Mouse (Mus musculus): Measurements from ENCODE around the gene Adgrg3. TPM values are rescaled to one million over a fixed set of nuclear protein-coding genes. Genes with fewer than 3 reads are reported as not detected.

Adgrg3 gene
- total and polyA plus RNA-seq, 3 experiments: 0.08 TPM; not detected in 2

DNA sequence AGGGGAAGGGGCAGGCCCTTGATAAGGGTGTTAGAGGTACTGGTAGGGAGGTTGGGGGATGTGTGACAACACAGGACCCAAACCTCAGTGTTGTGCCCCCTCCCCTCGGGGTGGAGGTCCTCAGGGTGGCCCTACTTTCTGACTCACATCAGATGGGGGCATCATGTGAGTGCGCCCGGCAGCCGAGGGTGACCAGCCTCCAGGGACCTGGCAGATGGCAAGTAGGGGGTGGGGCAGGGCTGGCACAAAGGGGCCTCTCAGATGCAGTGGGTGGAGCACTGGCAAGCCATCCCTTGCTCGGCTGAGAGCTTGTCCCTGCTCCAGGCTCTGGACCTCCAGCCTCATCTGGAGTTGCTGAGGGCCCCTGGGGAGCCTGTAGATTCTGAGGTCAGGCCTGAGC is 30.8 kb upstream of the Adgrg3 start:
- Histone ChIP-seq H3K36me3 (ENCODE audit: control insufficient read depth in 1 of 2, insufficient read depth in 2 of 2, low read length in 2 of 2) (peaks cover 0 to 2% of the 10 kb centered on the region in 2 experiments; a peak in 2 of 4 replicates), H3K27me3 (ENCODE audit: control insufficient read depth in 1 of 2, insufficient read depth in 2 of 2, low read length in 2 of 2) (no peaks in the 10 kb centered on the region), H3K9me3 (replicated peaks; ENCODE audit: insufficient read depth, low read length) (no peaks in the 10 kb centered on the region), H3K27ac (ENCODE audit: control insufficient read depth, low read depth, low read length) (no peak overlapping the region), H3K4me3 (ENCODE audit: control insufficient read depth in 1 of 2, insufficient read depth in 1 of 2, low read depth in 2 of 2, low read length in 2 of 2) (no peak overlapping the region), H3K9ac (ENCODE audit: control insufficient read depth, low read depth, low read length, poor library complexity, severe bottlenecking) (no peak overlapping the region), H3K4me1 (ENCODE audit: control insufficient read depth in 1 of 2, insufficient read depth in 2 of 2, low read length in 2 of 2) (peaks cover 0 to 12% of the 10 kb centered on the region in 2 experiments; a peak in 3 of 4 replicates), H3K79me2 (ENCODE audit: control insufficient read depth, insufficient read depth, low read length, poor library complexity) (peaks cover 3% of the 10 kb centered on the region)
- DNase-seq (ENCODE audit: low read depth, low spot score): no peak
- TF ChIP-seq ZC3H11A (IDR thresholded peaks at IDR 0.05; ENCODE audit: low read depth, low read length) (no peak), MYB (IDR thresholded peaks at IDR 0.05; ENCODE audit: low read depth, low read length) (no peak), CTCF (IDR thresholded peaks at IDR 0.05 in 2 of 3, conservative IDR thresholded peaks at IDR 0.05 in 1 of 3; ENCODE audit: control insufficient read depth in 1 of 3, insufficient read depth in 1 of 3, low read depth in 2 of 3, low read length in 3 of 3, poor library complexity in 1 of 3, severe bottlenecking in 1 of 3) (no peak), RAD21 (IDR thresholded peaks at IDR 0.05; ENCODE audit: low read depth, low read length) (no peak), POLR2AphosphoS5 (IDR thresholded peaks at IDR 0.05; ENCODE audit: borderline replicate concordance, low read depth, low read length) (no peak), MYC (IDR thresholded peaks at IDR 0.05; ENCODE audit: low read depth, low read length) (no peak), EP300 (IDR thresholded peaks at IDR 0.05; ENCODE audit: low read depth in 1 of 2, low read length in 2 of 2) (no peak), RCOR1 (IDR thresholded peaks at IDR 0.05; ENCODE audit: low read depth, low read length) (no peak), ZNF384 (IDR thresholded peaks at IDR 0.05; ENCODE audit: low read depth, low read length) (no peak), POLR2A (IDR thresholded peaks at IDR 0.05; ENCODE audit: control insufficient read depth in 1 of 2, insufficient read depth in 1 of 2, low read depth in 1 of 2, low read length in 2 of 2, poor library complexity in 1 of 2) (no peak)

DNA sequence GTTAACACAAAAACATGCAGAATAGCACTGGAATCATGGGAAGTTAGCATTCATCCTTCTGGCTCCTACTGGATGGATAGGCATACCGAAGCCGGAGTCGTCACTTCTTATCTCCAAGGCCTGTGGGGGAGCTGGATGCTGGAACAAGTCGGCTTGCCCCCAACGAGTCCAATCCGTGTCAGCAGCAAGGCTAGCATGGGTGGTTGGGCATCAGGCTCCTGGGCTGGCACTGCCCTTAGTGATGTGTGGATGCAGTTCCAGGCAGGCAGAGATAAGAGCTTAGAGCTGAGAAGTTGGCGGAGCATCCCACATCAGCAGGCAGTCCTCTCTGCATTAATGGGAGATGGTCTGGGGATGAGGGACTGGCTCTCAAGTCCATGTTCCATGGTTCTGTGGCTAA is 29.9 kb upstream of the Adgrg3 start:
- peaks cover 3% of the 10 kb centered on the region for H3K79me2 ChIP-seq (ENCODE audit: control insufficient read depth, insufficient read depth, low read length, poor library complexity)
- H3K27ac ChIP-seq (ENCODE audit: control insufficient read depth, low read depth, low read length): no peak overlapping the region
- H3K9ac ChIP-seq (ENCODE audit: control insufficient read depth, low read depth, low read length, poor library complexity, severe bottlenecking): no peak overlapping the region
- TF ChIP-seq POLR2AphosphoS5 (IDR thresholded peaks at IDR 0.05; ENCODE audit: borderline replicate concordance, low read depth, low read length) (no peak), MAFK (IDR thresholded peaks at IDR 0.05; ENCODE audit: borderline replicate concordance, low read depth, low read length) (no peak), EP300 (IDR thresholded peaks at IDR 0.05; ENCODE audit: low read depth in 1 of 2, low read length in 2 of 2) (no peak), GABPA (IDR thresholded peaks at IDR 0.05; ENCODE audit: low read depth, low read length) (no peak), CHD1 (IDR thresholded peaks at IDR 0.05; ENCODE audit: low read depth, low read length) (no peak), MAX (IDR thresholded peaks at IDR 0.05; ENCODE audit: low read length) (no peak), USF1 (IDR thresholded peaks at IDR 0.05; ENCODE audit: low read depth, low read length) (no peak), USF2 (IDR thresholded peaks at IDR 0.05; ENCODE audit: borderline replicate concordance in 1 of 2, insufficient read depth in 1 of 2, low read depth in 1 of 2, low read length in 2 of 2) (no peak), MXI1 (IDR thresholded peaks at IDR 0.05; ENCODE audit: low read depth, low read length) (no peak), POLR2A (IDR thresholded peaks at IDR 0.05; ENCODE audit: control insufficient read depth in 1 of 2, insufficient read depth in 1 of 2, low read depth in 1 of 2, low read length in 2 of 2, poor library complexity in 1 of 2) (no peak), MYC (IDR thresholded peaks at IDR 0.05; ENCODE audit: low read depth, low read length) (no peak), UBTF (IDR thresholded peaks at IDR 0.05; ENCODE audit: borderline replicate concordance, insufficient read depth, low read depth, low read length) (no peak), MEF2A (IDR thresholded peaks at IDR 0.05; ENCODE audit: extremely low read depth, insufficient replicate concordance, low read depth, low read length, poor library complexity, severe bottlenecking) (no peak), E2F4 (IDR thresholded peaks at IDR 0.05; ENCODE audit: borderline replicate concordance, low read depth, low read length) (no peak), CHD2 (IDR thresholded peaks at IDR 0.05; ENCODE audit: low read length) (no peak), TCF12 (IDR thresholded peaks at IDR 0.05; ENCODE audit: low read depth, low read length) (no peak), SIN3A (IDR thresholded peaks at IDR 0.05; ENCODE audit: low read length) (no peak), ZNF384 (IDR thresholded peaks at IDR 0.05; ENCODE audit: low read depth, low read length) (no peak), CTCF (IDR thresholded peaks at IDR 0.05 in 2 of 3, conservative IDR thresholded peaks at IDR 0.05 in 1 of 3; ENCODE audit: control insufficient read depth in 1 of 3, insufficient read depth in 1 of 3, low read depth in 2 of 3, low read length in 3 of 3, poor library complexity in 1 of 3, severe bottlenecking in 1 of 3) (no peak)
- DNase-seq (ENCODE audit: low read depth, low spot score): no peak
- no peaks in the 10 kb centered on the region for H3K9me3 ChIP-seq (replicated peaks; ENCODE audit: insufficient read depth, low read length)
- no peaks in the 10 kb centered on the region for H3K27me3 ChIP-seq (ENCODE audit: control insufficient read depth in 1 of 2, insufficient read depth in 2 of 2, low read length in 2 of 2)
- H3K4me1 ChIP-seq (ENCODE audit: control insufficient read depth in 1 of 2, insufficient read depth in 2 of 2, low read length in 2 of 2): peaks cover 0 to 12% of the 10 kb centered on the region in 2 experiments; a peak in 3 of 4 replicates
- no peak overlapping the region for H3K4me3 ChIP-seq (ENCODE audit: control insufficient read depth in 1 of 2, insufficient read depth in 1 of 2, low read depth in 2 of 2, low read length in 2 of 2)
- peaks cover 0 to 2% of the 10 kb centered on the region in 2 experiments; a peak in 2 of 4 replicates for H3K36me3 ChIP-seq (ENCODE audit: control insufficient read depth in 1 of 2, insufficient read depth in 2 of 2, low read length in 2 of 2)
